Mouse (Mus musculus) layer of hippocampus, postnatal 10 days (tissue): ENCODE measurements around the gene Olfr1357. TPM values are rescaled to one million over a fixed set of nuclear protein-coding genes. Genes with fewer than 3 reads are reported as not detected.
A peak's percentile ranks its signal among the peaks of the same experiment; 100 is the strongest.
"Not testable (repeated sequence)": the region's sequence is repeated elsewhere in the genome, so short reads cannot be mapped to it uniquely, and the experiment has no call there.

ENCODE experiments used
- DNase-seq, 2 experiments: peaks; one replicate each; pipeline ENCODE4 v3.0.0; 2021; ENCODE audit warnings: low spot score in 2 of 2
- long read RNA-seq: library from polyadenylated mRNA; stranded (forward); transcript quantifications from one replicate; pipeline ENCODE4 v2.0.0, GENCODE M21; 2023
- total RNA-seq, 2 experiments: library from RNA; stranded (reverse); gene quantifications; 2 replicates each; pipeline ENCODE4 v1.2.3; 2021

The Olfr1357 gene
- not detected for total RNA-seq
- long read RNA-seq = 0 reads

DNA sequence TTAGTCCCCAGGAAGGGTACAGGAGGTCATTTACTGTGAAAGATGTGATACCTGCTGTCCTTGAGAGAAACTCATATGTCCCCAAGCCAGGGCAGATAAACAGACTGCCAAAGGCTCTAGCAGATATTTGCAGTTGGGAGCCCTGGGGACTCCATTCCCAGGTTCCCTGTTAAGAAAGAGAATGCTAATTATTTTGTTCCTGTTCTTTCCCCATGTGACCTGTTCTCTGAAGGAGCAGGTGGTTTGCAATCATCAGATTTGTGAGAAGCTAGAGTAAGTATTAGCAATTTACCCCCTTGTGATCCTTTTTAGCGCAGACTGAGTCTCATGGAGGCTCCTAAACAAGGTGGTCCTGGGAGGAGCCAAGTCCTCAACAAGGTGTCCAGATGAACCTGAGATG lies at the start of gene Olfr1357:
TSS of gene Olfr1357 (minus strand) at position 101 of the 400 bp plus-strand sequence.
- DNase-seq = no peak

DNA sequence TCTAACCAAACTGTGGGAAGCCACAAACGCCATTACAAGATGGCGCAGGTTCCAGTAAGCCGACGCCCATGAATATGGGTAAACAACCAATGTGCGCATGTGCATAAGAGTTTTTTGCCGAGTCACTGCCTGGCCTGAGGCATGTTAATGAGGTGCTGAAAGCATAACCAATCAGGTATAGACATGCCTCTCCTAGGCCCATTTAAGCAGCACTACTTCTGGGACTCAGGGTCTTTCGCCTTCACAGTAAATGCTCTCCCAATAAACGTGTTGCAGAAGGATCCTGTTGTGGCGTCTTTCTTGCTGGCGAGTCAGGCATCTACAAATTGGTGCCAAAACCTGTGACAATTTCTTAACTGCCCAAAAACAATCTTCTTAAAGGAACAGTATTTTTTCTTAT lies 48.8 kb upstream of the Olfr1357 start:
- not testable (repeated sequence) for DNase-seq

DNA sequence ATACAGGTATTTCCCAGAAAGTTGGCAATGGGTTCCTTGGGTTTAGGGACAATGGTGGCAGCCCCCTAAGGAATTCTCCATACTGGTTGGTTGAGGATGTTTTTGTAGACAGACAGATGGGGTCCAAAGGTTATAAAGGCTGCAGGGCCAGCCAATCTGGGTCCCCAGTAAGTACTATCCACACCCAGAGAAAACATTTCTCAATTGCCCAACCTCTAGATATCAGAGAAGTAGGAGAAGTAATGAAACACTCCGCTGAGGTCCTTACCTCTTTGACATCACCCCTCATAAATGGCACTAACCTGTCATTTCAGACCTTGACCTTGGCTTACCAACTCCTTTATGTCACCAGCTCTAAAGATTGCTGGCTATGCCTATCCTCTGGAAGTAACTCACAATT lies 46.7 kb upstream of the Olfr1357 start:
- DNase-seq = no peak

DNA sequence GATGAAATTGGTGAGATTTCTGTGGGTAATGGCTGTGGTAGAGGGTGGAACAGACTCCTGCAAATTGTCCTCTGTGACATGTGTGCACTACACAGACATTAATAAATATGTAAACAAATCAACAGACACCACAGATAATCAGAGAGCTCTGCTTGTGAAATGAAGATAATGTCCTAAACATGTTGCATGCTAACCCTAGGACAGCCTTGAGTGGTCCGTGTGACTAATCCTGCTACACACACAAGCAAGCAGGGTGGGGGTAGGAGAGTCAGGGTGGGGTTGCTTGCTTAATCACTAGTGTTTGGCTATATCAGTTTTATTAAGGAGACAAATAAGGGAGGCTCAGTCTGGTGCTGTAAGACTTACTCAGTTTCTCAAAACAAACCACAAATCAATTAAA lies 43.3 kb upstream of the Olfr1357 start:
- DNase-seq = no peak

DNA sequence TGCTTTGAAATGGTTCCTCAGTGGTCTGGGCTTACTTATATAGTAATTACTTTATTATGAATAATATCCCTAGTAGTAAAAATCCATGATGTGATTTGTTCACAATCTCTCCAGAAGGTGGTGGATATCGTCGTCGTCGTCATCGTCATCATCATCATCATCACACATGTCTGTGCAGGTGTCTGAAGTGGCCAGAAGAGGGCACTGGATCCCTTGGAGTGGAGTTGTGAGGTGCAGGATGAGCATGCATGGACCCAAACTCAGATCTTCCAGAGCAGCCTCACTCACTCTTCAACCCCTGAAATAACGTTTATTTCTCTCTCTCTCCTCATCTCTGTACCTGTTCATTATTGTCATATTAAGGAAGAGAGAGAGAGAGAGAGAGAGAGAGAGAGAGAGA lies 14.4 kb upstream of the Olfr1357 start:
- peak; percentile 41 to 43 for DNase-seq

DNA sequence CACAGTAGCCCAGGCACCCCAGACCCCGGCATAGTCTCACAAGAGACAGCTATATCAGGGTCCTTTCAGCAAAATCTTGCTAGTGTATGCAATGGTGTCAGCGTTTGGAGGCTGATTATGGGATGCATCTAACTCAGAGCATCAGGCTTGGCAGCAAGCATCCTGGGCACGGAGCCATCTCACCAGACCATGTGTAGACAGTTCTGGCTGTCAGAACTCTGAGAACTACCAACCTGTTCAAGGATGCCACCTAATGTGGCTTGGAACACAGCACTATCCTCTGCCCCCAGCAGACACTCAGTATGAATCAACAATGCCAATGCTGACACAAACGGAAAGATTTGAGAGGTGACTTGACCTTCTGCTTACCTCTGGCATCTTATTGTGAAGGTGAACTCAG lies 12.3 kb upstream of the Olfr1357 start:
- peak; percentile 46 to 65 for DNase-seq

DNA sequence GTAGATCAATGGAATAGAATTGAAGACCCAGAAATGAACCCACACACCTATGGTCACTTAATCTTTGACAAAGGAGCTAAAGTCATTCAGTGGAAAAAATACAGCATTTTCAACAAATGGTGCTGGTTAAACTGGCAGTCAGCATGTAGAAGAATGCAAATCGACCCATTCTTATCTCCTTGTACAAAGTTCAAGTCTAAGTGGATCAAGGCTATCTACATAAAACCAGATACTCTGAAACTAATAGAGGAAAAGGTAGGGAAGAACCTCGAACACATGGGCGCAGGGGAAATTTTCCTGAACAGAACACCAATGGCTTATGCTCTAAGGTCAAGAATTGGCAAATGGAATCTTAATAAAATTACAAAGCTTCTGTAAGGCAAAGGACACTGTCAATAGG lies 5.3 kb upstream of the Olfr1357 start:
- DNase-seq = not testable (repeated sequence)

DNA sequence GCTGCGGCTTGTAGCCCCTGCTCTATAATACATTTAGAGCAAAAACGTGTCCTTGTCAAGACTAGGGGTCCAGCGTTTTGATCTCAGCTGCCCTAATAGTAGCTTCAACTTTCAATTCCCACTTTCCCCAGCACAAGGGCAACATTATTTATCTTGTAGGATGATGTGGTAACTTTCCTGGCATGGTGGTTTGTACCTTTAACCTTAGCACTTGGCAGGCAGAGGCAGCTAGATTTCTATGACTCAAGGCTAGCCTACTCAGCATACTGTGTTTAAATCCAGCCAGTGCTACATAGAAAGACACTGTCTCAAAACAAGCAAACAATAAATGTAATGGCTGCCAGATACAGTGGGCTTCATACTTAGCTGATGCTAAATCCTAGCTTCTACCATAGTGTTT lies 10.3 kb downstream of the Olfr1357 start:
- no peak for DNase-seq

DNA sequence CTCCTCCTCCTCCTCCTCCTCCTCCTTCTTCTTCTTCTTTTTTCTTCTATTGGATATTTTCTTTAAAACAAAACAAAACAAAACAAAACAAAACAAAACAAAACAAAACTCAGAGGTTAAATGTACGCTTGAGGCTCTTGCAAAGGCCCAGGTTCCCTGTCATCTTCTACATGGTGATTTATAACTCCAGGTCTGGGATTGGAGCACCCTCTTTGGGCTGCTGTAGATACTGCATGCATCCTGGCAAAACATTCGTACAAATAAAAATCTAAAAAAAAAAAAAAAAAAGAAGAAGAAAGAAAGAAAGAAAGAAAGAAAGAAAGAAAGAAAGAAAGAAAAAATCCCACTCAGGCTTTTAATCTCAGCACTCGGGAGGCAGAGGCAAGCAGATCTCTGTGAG lies 12.8 kb downstream of the Olfr1357 start:
- DNase-seq = peak; percentile 48 to 59

DNA sequence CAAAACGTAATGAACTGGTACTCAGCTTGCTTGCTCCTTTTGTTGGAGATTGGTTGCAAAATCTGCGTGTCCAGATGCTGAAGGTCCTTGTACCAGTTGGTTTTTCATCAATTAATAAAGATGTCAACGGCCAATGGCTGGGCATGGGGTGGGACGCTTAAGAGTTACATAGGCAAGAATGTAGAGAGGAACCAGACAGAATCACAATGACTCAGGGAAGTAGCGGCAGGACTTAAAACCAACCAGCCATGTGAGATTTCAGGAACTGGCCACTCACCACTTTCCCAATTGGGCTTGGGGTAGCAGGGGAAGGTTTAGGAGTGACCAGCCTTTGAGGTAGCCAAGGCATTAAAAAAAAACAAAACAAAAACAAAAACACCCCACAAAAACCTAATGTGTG lies 18.0 kb downstream of the Olfr1357 start:
- DNase-seq = no peak

DNA sequence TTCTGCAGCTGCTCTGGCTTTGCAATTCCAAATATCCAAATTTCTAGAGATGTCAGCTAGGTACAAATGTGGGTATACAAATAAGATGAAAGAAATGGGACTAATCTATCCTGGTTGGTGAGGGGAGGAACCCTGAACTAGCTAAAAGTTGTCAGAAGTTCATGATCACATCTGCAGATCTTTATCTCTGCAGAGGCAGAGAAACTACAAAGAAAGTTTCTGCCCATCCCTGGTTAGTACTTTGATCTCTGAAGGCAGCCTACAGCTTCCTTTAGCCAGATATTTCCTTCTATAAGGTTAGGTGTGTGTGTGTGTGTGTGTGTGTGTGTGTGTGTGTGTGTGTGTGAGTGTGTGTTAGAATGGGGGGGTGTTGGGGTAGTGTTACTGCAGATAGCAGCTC lies 23.3 kb downstream of the Olfr1357 start:
- no peak for DNase-seq

DNA sequence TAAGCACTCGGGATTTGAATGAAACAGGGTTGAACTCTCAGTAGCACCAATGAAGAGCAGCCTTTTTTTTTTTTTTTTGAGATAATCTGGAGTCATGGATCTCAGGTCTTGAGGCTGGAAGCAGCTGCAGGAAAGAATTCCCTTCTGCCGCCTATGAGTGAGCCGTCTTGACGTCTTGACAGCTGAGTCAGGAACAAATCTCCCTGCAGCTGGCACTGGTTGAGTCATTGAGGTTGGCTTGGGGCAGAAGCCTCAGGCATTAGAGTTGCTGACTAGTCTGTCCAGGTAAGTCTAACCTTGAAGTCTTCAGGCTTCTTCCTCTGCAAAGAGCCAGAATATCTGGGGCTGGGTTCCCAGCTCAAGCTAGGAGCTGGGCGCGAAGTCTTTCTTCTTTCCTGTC lies 23.7 kb downstream of the Olfr1357 start:
- no peak for DNase-seq

DNA sequence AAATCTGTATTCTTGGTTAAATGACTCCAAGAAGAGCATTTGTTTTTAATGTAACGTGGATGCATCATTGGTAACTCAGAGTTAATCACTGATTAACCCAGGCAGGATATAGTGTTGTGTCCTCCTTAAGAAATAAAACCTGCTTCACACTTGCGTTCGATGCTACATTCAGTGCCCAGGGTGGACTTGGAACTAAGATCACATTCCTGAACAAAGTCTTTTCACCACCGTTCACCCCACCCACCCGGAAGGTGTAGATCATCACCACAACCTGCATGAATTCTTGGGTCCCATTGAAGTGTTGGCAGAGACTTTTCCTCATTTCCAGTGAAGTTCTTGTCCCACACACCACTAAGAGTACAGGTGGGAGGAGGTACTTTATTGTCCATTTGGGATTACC lies 24.1 kb downstream of the Olfr1357 start:
- no peak for DNase-seq

DNA sequence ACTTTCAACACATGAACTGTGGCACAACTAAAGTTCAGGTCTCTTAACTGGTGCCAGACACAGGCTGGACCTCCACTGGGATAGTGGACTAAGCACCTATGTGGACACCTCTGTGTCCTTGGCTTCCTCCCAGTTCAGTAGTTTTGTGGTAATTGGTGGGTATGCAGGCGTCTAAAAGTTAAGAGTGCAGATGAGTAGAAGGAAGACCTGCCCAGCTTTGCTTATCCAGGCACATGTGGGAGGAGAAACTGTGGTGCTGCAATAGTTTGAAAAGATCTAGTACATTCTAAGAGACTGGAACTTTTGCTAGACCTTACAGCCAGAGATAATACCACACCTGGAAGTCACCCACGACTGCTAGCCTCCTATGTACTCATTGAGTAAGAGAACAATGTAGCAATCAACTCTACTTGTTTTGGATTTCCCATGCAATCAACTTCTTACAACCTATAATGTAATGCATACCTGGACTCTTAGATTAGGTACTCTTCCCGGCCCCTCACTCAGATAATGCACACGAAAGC lies 25.0 kb downstream of the Olfr1357 start:
- no peak for DNase-seq

DNA sequence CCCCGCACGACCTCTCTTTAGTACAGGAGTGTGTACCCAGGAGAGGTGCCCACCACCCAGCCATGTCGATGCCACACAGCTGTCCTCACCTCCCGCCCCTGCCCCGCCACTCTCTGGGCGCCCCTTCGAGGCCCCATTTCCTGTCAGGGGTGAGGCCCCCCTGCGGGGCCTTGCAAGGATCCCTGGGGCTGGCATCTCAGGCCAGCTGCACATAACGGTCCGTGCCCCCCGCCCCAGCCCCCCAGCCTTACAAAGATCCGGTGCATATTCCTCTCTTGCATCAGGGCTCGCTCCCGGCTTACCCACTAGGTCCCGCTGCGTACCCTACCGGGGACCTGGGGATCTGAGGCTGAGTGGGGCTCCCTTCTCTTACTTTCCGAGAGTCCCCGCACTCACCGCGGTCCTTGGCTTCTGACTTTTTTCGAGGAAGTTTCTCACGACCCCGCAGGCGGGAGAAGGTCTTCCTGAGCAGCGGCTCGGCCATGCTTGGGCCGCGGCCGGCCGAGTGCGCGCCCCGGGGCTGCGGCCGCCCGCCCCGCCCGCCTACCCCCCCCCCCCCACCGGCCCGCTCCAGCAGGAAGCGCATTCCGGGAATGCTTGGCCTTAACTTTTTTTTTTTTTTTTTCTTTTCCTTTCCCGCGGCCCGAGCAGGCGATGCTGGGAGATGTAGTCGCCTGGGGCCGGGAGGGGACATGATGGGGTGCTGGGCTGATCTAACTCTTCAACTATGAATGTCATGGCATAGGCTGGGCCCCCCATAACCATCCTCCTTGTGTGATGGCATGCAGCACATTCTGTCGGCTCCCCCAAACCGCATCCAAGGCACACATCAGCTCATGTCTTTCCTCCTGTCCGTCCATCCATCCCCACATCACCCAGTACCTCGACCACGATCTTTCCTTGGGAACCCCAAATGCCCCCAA lies 26.2 kb downstream of the Olfr1357 start, which contains the start of gene Syde1:
TSS of gene Syde1 (minus strand) at position 559 of the 923 bp plus-strand sequence.
- peak in 1 of 2 experiments; percentile 34 for DNase-seq

DNA sequence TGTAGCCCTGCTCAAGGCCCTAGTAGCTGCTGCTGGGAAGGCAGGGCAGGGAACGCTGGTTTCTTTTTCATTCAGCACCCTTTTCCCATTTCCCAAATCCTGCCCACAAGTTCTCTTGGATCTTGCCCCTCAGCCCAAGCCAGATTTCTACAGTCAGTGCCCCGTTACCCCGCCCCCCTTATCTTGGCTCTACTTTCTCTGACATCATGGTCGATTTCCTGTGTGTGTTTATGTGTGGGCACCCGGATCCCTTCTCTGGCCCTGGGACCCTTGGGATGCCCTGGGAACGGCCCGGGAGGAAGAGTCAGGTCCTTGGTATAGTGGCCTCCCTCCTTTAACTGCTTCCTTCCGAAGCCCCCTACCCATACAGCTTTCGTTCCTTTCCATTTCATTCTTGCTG lies 27.1 kb downstream of the Olfr1357 start:
- DNase-seq = no peak

DNA sequence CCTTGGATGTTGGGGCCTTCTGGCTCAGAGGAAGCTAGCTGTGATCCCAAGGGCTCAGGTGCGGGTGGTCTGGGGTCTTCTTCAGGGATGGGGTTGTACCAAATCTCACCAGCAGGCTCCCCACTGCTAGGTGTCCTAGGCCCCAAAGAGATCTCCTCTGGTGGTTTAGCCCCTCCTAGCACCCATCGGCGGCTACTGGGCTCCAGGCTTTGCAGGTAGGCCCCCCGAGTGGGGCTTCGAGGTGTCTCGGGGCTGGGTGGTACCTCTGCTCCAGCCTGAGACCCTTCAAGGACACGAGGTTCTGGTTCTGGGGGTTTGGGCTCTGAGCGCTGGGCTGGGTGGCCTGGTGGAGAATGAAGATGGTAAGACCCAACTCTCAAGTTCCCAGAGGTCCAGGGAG lies 28.0 kb downstream of the Olfr1357 start:
- no peak for DNase-seq

DNA sequence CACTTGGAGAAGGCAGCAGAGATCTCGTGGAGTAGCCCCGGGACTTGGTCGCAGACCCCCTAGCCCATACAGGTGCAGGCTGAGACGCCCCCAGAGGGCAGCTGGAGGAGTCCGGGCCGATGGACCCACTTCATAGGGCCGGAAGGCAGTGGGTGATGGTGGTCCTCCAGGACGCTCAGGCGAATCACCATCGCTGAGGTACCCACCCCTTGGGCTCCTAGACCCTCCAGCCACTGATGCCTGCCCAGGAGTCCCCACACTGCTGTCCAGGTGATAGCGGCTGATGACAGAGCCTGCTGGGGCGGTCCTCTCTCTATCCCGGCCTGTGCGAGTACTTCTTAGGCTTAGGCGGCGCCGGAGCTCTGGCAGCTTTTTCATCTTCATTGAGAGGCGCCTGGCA lies 28.6 kb downstream of the Olfr1357 start:
- DNase-seq = no peak

DNA sequence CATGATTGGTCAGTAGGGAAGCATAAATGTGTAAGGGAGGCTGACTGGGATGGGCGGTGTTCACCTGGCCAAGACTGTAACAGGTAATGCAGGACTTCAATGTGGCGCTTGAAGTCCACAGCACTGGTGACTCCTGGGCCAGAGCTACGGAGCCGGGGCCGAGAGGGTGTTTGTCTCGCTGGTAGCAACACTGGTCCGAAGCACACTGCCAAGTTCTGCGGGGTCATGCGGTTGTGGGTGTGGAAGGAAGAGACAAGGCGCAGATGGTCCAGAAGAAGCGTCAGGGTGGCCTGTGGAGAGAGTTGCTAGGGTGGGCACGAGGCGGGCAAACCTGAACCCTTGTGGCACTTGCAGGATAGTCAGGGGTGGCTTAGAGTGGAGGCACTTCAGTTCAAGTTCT lies 31.8 kb downstream of the Olfr1357 start:
- DNase-seq = no peak

DNA sequence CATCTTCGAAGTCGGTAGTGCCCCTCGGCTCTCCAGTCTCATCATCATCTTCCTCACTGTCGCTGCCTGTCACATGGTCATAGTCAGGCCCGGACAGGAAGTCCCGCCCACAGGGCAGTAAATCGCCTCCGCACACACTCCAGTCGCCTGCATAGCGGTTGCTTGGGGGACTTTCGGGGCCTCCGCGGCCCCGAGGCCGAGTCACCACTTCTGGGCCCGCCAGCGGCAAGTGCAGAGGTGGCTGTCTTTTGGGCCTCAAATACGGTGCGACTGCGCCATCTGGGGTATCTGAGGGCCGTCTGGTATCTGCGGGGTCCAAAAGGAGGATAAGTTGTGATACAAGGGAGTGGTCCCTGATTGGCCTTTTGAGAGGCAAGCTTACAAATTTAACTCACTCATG lies 32.3 kb downstream of the Olfr1357 start:
- no peak for DNase-seq

DNA sequence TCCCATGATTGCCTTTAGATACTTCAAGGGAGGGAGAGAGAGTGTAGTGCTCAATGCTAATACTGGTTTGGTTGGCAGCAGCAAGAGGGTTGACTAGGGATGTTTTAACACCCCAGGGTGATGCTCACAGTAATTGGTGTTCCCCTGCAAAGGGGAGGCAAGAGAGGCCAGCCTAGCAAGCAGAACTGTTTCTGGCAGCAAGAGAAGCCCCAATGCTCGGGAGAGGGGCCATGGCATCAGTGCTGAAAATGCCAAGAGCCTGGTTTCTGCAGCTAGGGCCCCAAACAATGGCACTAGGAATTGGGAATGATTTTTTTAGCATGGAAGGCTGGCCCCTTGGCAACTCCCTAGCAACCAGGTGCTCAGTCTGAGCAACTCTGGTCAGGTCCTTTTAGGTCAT lies 32.9 kb downstream of the Olfr1357 start:
- no peak for DNase-seq

DNA sequence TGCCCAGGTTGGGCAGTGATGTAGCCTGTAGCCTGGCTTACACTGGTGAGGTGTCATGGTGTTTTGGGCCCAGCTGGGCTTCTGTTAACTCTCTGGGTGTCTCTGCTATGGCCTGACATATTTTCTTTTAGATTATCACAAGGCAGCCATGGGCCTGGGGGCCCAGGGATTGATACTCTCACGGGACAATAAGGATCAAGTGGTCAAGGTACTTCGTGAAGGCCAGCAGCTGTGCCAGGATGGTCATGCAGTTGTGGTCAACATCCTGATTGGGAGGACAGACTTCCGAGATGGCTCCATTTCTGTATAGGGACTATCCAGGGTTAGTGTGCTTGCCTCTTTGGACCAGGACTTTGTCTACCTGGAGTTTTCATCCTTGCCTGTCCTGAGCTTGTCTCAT lies 33.9 kb downstream of the Olfr1357 start:
- no peak for DNase-seq

DNA sequence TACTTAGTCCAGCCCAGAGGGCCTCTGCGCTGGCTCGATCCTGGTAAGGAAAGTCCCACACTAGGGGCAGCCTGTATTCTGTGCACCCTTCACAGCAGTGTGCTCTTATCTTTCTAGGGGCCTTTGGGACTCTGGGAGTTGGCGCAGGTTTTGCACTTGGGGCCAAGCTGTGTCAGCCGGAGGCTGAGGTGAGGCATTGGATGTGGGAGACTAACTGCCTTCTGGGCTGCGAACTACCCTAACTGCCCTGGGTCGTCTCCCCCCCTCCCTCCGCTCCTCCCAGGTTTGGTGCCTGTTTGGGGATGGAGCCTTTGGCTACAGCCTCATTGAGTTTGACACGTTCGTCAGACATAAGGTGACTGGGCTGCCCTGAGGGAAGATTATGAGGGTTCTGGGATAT lies 34.5 kb downstream of the Olfr1357 start:
- DNase-seq = no peak
